Mouse (Mus musculus): ENCODE results near the gene Saxo1.

Saxo1 gene

DNA sequence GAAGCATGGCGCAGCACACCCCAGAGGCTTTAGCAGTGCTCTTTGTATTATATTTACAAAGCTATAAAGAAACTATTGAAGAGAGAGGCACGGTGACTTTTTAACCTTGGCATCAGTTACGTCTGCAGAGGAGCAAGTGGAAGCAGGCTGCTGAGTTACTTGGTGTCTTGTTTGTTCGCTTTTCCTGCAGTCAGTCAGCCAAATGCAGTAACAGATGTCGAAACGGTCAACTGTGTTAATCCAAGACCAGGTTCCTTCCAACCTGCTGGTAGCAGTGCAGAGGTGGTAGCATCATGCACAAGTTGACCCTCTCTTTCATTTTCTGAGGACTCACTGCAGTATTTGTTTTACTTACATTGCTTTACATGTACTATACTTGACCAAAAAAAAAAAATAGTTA, 135.5 kb downstream of the Saxo1 start:
- DNase-seq (ENCODE audit: low spot score): no peak

DNA sequence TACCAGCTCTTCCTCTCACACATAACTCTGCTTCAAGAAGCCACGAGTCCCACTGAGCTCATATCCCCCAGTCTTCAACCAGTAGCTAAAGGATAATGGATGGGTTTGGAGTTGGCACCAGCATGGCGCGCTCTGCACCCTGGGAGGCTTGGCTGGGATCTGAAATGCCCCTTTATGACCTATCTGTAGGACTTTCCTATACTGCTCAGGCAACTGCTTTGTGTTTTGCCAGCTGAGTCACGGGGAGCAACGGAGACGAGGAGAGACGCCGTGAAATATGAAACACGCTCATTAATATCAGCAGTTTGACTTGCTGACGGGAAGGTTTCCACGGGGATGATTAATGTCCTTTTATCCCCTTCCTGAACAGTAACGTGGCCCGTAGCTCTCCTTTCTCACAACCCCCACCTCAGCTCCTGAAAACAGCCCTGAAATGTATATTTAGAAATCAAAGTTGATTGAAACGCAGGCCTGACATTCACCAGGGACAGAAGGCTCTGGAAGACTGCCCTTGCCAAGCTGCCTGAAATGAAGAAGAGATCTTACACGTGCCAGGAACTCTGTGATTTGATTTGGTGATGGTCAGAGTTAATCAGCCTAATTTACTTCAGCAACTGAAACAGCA, 141.6 kb downstream of the Saxo1 start:
- DNase-seq (ENCODE audit: low spot score): no peak

DNA sequence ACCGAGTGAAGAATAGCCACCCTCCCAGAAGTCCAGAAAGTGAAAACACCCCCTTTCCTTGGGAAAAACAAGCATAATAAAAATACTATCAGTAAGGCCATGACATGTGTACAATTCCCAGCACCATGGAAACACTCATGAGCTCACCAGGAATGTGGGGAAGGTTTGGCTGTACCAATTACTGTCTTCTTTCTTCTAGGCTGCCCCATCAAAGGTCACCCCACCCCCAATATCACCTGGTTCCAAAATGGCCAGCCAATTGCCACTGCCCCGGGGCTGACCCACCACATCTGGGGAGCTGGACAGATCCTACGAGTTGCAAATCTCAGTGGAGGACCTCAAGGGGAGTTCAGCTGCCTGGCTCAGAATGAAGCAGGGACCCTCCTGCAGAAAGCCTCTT, 144.7 kb downstream of the Saxo1 start:
- DNase-seq (ENCODE audit: low spot score): no peak

DNA sequence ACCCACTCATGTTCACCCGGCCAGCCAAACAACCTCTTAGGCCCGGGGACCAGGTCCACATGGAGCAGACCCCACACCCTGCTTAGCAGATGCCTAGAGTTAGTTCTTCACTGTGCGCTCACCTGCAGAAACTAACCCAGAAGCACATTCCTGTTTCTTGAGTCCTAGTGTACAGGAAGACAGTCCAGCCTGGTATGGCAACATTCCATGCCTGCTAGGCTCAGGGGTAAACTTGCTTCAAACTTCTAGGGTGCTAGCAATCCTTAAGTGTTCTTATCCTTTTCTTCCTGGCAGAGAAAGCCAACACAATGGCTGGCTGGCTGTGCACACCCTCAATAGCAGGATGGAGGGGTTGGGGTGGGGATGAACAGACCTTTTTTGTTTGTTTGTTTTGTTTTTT, 147.2 kb downstream of the Saxo1 start:
- DNase-seq (ENCODE audit: low spot score): no peak

GRCm38 (mm10) chr4:86408421-86408820, 149.7 kb downstream of the Saxo1 start:
- no peak for DNase-seq (ENCODE audit: low spot score)

GRCm38 (mm10) chr4:86407200-86407527, 151.0 kb downstream of the Saxo1 start:
- no peak for DNase-seq (ENCODE audit: low spot score)

DNA sequence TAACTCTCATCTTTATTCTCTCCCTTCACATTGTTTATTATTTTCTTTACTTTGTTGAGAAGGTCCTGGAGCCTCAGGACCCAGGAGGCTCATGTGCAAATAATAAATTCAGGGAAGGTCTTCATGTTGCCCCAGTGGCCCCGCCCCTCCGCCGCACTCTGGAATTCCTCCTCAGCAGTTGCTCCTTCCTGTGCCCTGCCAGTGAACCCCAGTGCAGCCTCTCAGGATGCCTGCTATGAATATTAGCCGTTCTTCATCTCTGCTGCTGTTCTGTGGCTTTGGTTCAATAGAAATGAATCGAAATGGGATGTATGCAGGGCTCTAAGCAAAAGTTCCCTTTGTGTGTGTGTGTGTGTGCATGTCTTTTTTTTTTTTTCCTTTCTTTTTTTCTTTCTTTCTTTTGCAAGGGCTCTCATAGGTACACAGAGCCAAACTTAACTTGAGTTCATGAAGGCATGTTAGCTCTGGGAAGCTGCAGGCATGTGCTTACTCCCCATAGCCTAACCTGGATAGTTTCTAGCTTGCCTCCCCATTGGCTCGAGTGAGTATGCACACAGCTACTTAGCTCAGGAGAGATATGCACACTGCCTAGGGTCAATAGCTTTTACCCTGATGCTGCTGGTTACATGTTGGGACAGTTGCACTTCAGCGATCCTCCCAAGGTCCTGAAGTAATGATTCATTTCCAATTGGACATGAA, 151.5 kb downstream of the Saxo1 start:
- no peak for DNase-seq (ENCODE audit: low spot score)

GRCm38 (mm10) chr4:86401116-86401515, 157.0 kb downstream of the Saxo1 start:
- DNase-seq (ENCODE audit: low spot score): no peak

DNA sequence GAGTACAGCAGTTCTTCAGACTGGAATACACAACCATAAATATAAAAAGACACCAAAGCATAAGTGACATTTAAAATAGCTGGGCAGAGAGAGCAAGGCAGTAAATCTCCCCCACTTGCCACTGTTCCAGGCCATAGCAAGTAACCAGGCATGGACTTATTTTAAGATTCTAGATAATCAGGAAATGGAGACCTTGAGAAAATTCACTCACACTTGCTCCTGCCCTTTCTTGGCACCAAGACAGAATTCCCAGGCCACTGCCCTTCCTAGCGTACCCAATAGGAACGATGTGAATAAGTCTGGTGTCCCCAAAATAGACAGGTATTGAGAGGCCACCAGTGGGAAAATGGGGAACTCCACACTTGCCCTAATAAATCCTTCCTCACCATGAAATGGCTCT, 160.7 kb downstream of the Saxo1 start:
- DNase-seq (ENCODE audit: low spot score): no peak

- DNase-seq (ENCODE audit: low spot score): no peak
These were observed 161.3 kb downstream of the Saxo1 start for GRCm38 (mm10) chr4:86396672-86397288.

GRCm38 (mm10) chr4:86395636-86396035, 162.5 kb downstream of the Saxo1 start:
- DNase-seq (ENCODE audit: low spot score): no peak
